Mouse (Mus musculus) ES-Bruce4 (cell line): ENCODE results near the gene Ninl.
"Not testable (repeated sequence)": the region's sequence is repeated elsewhere in the genome, so short reads cannot be mapped to it uniquely, and the experiment has no call there.

ENCODE experiments used
- CTCF ChIP-seq: IDR thresholded peaks from one replicate; pipeline ENCODE4 v1.8.1; 2011; ENCODE audit warnings: low read depth, low read length
- POLR2A ChIP-seq: IDR thresholded peaks from one replicate; pipeline ENCODE4 v1.8.1; 2011; ENCODE audit warnings: low read length; ENCODE audit not compliant: insufficient read depth

DNA sequence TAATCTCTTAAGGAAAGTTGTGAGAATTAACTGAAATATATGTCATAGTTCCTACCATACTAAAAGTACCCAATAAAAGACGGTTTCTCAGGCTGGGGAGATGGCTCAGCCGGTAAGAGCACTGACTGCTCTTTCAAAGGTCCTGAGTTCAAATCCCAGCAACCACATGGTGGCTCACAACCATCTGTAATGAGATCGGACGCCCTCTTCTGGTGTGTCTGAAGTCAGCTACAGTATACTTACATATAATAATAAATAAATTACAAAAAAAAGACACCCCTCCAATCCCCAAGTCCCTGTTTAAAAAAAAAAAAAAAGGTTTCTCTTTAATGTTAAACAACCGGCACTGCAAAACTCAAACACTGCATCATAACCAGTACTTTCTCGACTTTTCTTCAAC lies 130.3 kb downstream of the Ninl start:
- TF ChIP-seq CTCF, POLR2A: not testable (repeated sequence)
